Mouse (Mus musculus) embryonic facial prominence, embryonic 12.5 days (tissue): ENCODE measurements around the gene Large1. TPM values are rescaled to one million over a fixed set of nuclear protein-coding genes. Genes with fewer than 3 reads are reported as not detected.
"Not testable (repeated sequence)": the region's sequence is repeated elsewhere in the genome, so short reads cannot be mapped to it uniquely, and the experiment has no call there.

Experiments used
- ATAC-seq: fragments of 200-750 bp; cut with Nextera tagmentation; 2 replicates; pipeline ENCODE4 v1.8.0; 2017; ENCODE audit not compliant: insufficient number of reproducible peaks, insufficient read depth, low FRiP score, low TSS enrichment
- H3K27ac ChIP-seq: fragments of 300-500 bp; sonication (generic); 2 replicates; pipeline ENCODE4 v1.5.1; 2016; ENCODE audit warnings: mild to moderate bottlenecking
- H3K27me3 ChIP-seq: fragments of 300-500 bp; sonication (generic); 2 replicates; pipeline ENCODE4 v1.6.1; 2016; ENCODE audit warnings: mild to moderate bottlenecking, moderate library complexity
- H3K36me3 ChIP-seq: fragments of 300-500 bp; sonication (generic); 2 replicates; pipeline ENCODE4 v1.6.1; 2016; ENCODE audit warnings: mild to moderate bottlenecking
- H3K4me1 ChIP-seq: fragments of 300-500 bp; sonication (generic); 2 replicates; pipeline ENCODE4 v1.6.1; 2016
- H3K4me2 ChIP-seq: fragments of 300-500 bp; sonication (generic); replicated peaks from 2 replicates; pipeline ENCODE4 v1.6.1; 2016; ENCODE audit warnings: mild to moderate bottlenecking, moderate library complexity
- H3K4me3 ChIP-seq: fragments of 300-500 bp; sonication (generic); 2 replicates; pipeline ENCODE4 v1.5.1; 2016; ENCODE audit warnings: mild to moderate bottlenecking
- H3K9ac ChIP-seq: fragments of 300-500 bp; sonication (generic); 2 replicates; pipeline ENCODE4 v1.6.1; 2016; ENCODE audit warnings: mild to moderate bottlenecking, moderate library complexity
- H3K9me3 ChIP-seq: fragments of 300-500 bp; sonication (generic); 2 replicates; pipeline ENCODE4 v1.6.1; 2016; ENCODE audit warnings: mild to moderate bottlenecking, moderate library complexity
- WGBS: fragments of 180-500 bp; shearing (Covaris S2); methylation state at CpG from one replicate; pipeline ENCODE4 v1.1.7; 2016; 5-methylcytosine and 5-hydroxymethylcytosine counted together
- polyA plus RNA-seq: library from polyadenylated mRNA; unstranded; fragments of >200 nt; fragmentation: Nextera tagmentation; extraction: Ambion mirVana; gene quantifications from 2 replicates; pipeline ENCODE4 v1.2.1, GENCODE M21; 2016

Gene Large1
- polyA plus RNA-seq, 1 experiment from 2014 or later, result 10.9 TPM

DNA sequence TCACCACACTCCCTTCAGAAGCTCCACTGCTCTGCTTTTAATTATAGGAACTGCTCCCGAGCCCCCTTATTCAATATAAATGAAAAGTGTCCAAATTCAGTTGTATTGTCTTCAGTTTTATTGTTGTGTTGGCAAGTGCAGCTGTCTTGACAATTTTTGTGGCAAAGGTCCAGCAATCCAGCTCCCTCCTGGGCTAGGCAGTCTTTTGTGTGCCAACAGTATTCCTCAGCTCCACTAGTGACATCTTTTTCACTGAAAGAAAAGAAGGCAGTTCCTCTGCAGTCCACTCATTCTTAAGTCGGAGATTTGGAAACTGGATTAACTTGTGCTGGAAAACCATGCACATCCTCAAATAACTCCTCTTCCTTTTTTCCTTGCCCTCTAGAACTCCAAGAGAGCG is 25.3 kb downstream of the Large1 start:
- H3K27ac ChIP-seq, result no peak overlapping the region
- ATAC-seq, result no peak
- no peak overlapping the region for H3K9ac ChIP-seq
- H3K9me3 ChIP-seq, result no peaks in the 10 kb centered on the region
- 83% methylated on average over 3 of the region's 3 CpGs for WGBS
- H3K27me3 ChIP-seq, result no peaks in the 10 kb centered on the region
- no peak overlapping the region for H3K4me2 ChIP-seq
- no peak overlapping the region for H3K4me3 ChIP-seq
- H3K36me3 ChIP-seq, result no peaks in the 10 kb centered on the region; the same call in 1 of the 2 replicates
- H3K4me1 ChIP-seq, result no peaks in the 10 kb centered on the region

DNA sequence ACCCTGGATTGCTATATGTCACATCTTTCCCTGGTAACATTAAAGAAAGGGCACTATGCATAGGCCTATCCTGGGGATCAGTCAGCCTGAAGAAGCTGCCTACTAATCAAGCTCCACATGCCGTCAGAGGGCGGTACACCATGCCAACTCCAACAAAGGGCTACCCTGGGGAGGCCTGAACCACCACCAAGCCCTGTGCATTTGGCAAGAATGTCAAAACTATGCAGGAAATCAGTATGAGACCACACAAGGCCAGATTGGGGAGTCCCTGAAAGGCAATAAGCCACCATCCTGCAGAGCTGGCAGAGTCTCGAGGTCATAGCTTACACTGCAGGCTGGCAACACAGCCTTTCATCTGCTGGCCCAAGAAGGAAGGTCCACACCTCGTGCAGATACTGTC is 28.7 kb downstream of the Large1 start:
- H3K4me3 ChIP-seq, result no peak overlapping the region
- no peak overlapping the region for H3K27ac ChIP-seq
- no peaks in the 10 kb centered on the region for H3K27me3 ChIP-seq
- H3K4me2 ChIP-seq, result no peak overlapping the region
- H3K9me3 ChIP-seq, result no peaks in the 10 kb centered on the region
- WGBS, result 69% methylated on average over 4 of the region's 4 CpGs
- ATAC-seq, result no peak
- H3K4me1 ChIP-seq, result no peaks in the 10 kb centered on the region
- no peak overlapping the region for H3K9ac ChIP-seq
- H3K36me3 ChIP-seq, result no peaks in the 10 kb centered on the region

DNA sequence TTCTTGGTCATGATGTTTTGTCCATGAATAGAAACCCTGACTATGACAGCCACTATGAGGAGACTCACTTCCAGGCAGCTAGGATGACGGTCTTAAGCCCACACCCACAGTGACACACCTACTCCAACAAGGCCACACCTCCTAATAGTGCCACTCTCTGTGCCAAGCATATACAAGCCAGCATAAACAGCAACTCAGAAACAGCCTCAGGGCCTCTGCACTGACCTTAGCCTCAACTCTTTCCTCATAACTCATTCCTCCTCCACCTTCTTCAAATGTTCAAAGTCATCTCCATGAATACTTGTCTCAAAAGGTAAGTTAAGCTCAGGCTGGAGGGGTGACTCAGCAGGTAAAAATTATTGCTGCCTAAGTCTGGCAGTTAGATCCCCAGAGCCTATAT is 29.7 kb downstream of the Large1 start:
- Histone ChIP-seq H3K9me3 (no peaks in the 10 kb centered on the region), H3K27ac (no peak overlapping the region), H3K27me3 (no peaks in the 10 kb centered on the region), H3K36me3 (no peaks in the 10 kb centered on the region), H3K4me1 (no peaks in the 10 kb centered on the region), H3K4me2 (no peak overlapping the region), H3K4me3 (no peak overlapping the region), H3K9ac (no peak overlapping the region)
- ATAC-seq, result no peak
- WGBS, result 81% methylated on average over 1 of the region's 1 CpGs

DNA sequence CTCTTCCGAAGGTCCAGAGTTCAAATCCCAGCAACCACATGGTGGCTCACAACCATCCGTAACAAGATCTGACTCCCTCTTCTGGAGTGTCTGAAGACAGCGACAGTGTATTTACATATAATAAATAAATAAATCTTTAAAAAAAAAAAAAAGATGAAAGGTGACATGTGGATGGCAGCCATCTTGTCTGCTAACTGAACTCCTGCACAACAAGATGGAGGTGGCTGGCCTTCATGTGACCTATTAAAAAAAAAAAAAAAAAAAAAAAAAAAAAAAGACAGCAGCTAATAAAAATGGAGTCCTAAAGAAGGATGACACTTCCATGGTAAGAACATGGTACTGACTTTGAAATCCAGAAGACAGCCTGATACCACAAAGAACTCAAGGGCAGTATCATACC is 33.8 kb downstream of the Large1 start:
- 0 out of 2 replicates have a peak, but pooled peaks have one; percentile 72 for ATAC-seq
- H3K27me3 ChIP-seq, H3K36me3 ChIP-seq, H3K9me3 ChIP-seq, H3K9ac ChIP-seq, H3K27ac ChIP-seq, H3K4me1 ChIP-seq, H3K4me3 ChIP-seq, H3K4me2 ChIP-seq: not testable (repeated sequence)
- WGBS, result 100% methylated on average over 1 of the region's 3 CpGs

DNA sequence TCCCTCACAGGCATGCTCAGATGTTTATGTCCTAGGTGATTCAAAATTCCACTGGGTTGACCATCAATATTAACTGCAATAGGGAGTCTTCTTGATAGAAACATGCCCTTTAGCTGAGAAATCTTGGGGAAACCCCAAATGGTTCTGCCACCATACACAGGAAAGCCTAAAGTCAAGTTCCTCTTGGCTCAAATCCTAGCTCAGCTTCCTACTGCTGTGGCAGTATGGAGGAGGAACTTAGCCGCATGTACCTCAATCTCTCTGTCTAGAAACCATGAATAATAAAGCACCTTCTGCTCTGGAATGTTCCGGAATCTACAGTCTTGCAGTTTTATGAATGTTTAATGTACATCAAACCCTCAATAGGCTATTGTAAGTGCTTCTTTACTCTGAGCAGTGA is 39.4 kb downstream of the Large1 start:
- Histone ChIP-seq H3K27ac (no peak overlapping the region), H3K36me3 (no peaks in the 10 kb centered on the region), H3K9me3 (no peaks in the 10 kb centered on the region), H3K4me1 (no peaks in the 10 kb centered on the region), H3K9ac (no peak overlapping the region), H3K4me2 (no peak overlapping the region), H3K4me3 (no peak overlapping the region), H3K27me3 (no peaks in the 10 kb centered on the region)
- WGBS, result 92% methylated on average over 2 of the region's 2 CpGs
- no peak for ATAC-seq

DNA sequence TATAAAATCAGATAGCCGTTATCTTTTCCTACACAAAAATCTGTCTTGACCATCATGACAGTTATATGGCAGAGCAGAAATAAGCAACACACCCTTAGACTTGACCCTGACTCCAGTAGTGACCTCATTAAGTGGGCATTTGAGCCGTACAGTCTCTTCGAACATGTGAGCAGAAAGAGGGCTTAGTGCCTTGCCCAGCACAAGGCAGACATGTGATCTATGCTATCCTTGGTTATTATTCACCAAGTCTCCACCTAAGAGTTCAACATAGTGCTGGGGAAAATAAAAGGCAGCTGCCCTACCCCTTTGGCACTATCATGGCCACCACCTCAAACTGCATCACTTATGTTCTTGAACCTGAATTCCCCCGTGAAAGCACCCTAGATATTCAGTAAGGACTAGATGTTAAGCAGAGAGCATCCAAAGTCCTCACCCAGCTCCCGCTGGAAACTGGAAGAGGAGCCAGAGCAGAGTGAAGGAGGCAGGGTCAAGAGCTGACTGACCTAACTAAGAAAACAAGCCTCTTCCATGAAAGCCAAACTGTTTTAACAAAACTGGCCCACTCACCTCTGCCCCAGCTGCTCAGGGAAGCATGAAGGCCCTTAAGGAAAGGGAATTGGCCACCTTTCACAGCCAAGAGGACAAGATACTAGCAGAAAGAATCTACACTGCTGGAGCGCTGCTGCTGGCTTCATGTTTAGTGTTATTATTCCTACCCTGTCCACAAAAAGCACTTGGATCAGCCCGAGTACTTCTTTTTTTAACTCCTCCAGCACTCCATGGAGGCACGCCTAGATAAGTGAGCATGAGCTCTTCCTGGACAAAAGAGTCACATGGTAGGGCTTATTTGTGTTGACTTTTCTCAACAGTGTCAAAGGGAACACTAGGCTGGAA is 40.4 kb downstream of the Large1 start:
- no peak overlapping the region for H3K27ac ChIP-seq
- H3K36me3 ChIP-seq, result no peaks in the 10 kb centered on the region
- WGBS, result 71% methylated on average over 8 of the region's 8 CpGs
- no peak overlapping the region for H3K4me3 ChIP-seq
- H3K27me3 ChIP-seq, result no peaks in the 10 kb centered on the region
- no peaks in the 10 kb centered on the region for H3K4me1 ChIP-seq
- no peaks in the 10 kb centered on the region for H3K9me3 ChIP-seq
- H3K4me2 ChIP-seq, result no peak overlapping the region
- ATAC-seq, result no peak
- no peak overlapping the region for H3K9ac ChIP-seq

DNA sequence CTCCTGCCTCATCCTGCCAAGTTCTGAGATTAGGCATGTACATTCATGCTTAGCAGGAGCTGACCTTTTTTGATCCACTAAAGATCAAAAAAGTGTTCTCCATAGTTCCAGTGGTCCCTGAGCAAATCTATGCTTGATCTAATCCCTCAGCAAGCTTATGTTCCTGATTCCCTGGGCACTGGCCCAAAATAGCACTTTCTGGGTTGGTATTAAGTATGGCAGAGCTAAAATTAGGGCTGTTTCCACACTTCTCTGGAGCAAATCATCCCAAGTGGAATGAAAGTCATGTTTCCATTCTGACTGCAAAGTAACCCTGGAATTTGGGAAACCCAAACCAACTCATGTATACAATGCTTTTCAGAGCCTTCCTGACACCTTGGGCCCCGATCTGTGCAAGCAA is 42.9 kb downstream of the Large1 start:
- Histone ChIP-seq H3K27ac (no peak overlapping the region), H3K27me3 (no peaks in the 10 kb centered on the region)
- 83% methylated on average over 1 of the region's 1 CpGs for WGBS

DNA sequence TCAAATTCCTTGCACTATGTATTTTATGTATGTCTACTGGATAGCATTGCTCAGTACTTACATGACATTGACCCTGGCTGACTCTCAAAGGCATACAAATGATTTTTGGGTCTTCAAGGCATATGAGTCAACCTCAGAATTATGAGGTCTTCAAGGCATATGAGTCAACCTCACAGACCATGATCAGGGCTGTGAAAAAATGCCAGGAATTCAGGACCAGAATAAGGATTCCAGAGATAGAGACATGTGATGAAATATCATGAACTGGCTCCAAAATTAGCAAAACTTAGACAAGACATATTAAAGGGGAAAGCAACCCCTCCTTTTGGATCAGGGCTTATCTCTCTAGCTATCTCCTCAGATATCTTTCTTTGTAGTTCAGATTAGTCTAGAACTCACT is 43.3 kb downstream of the Large1 start:
- H3K27me3 ChIP-seq, result no peaks in the 10 kb centered on the region
- no peak for ATAC-seq
- H3K4me3 ChIP-seq, result no peak overlapping the region
- H3K4me2 ChIP-seq, result no peak overlapping the region
- no peak overlapping the region for H3K27ac ChIP-seq
- H3K9me3 ChIP-seq, result no peaks in the 10 kb centered on the region
- H3K36me3 ChIP-seq, result no peaks in the 10 kb centered on the region
- H3K4me1 ChIP-seq, result no peaks in the 10 kb centered on the region
- H3K9ac ChIP-seq, result no peak overlapping the region

More for the DNA sequence above, 42.9 kb downstream of the Large1 start:
- Histone ChIP-seq H3K36me3 (no peaks in the 10 kb centered on the region), H3K9ac (no peak overlapping the region), H3K9me3 (no peaks in the 10 kb centered on the region), H3K4me3 (no peak overlapping the region), H3K4me2 (no peak overlapping the region), H3K4me1 (no peaks in the 10 kb centered on the region)
- no peak for ATAC-seq

DNA sequence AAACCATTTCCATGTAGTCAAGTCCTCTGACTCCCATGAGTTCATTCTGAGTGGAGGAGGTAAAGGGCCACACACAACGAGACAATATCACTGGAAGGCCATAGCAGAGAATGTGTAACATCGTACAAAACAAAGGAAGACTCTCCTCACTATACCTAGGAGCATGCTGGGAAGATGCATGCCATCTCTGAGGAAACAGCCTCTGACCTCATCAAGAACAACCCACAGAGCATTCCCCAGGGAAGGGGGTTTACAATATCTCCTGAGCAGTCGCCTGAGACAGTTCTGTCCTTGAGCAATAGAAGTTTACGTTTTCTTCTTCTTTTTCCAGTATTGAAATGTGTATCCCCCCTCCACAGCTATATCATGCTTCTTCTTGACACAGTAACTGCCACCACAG is 49.4 kb downstream of the Large1 start:
- WGBS, result 72% methylated on average over 4 of the region's 4 CpGs
- no peak for ATAC-seq

DNA sequence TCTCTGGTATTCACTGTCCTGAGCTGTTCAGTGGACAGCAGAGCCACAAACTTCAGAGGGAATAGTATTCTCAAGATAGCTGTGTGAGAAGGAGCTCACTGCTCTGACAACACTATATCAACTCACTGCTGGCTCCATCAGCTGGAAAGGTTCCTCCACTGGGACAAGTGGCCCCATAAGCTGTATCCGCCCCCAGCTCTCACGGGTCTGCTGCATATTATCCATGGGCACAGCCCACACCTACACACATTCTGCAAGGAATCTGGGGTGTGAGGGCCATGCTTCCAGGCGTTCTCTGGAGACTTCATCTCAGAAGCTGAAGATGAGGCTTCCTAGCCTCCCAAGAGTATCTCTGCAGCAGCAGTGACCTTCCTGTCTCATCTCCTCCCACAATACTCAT is 50.4 kb downstream of the Large1 start:
- H3K27ac ChIP-seq, result no peak overlapping the region
- ATAC-seq, result no peak
- H3K27me3 ChIP-seq, result no peaks in the 10 kb centered on the region
- H3K4me1 ChIP-seq, result no peaks in the 10 kb centered on the region
- WGBS, result 85% methylated on average over 3 of the region's 3 CpGs
- no peak overlapping the region for H3K4me2 ChIP-seq
- H3K4me3 ChIP-seq, result no peak overlapping the region
- no peaks in the 10 kb centered on the region for H3K36me3 ChIP-seq
- no peaks in the 10 kb centered on the region for H3K9me3 ChIP-seq
- no peak overlapping the region for H3K9ac ChIP-seq

More for the DNA sequence above, 49.4 kb downstream of the Large1 start:
- Histone ChIP-seq H3K4me3 (no peak overlapping the region), H3K4me2 (no peak overlapping the region), H3K9ac (no peak overlapping the region), H3K4me1 (no peaks in the 10 kb centered on the region), H3K27ac (no peak overlapping the region), H3K27me3 (no peaks in the 10 kb centered on the region), H3K9me3 (no peaks in the 10 kb centered on the region), H3K36me3 (no peaks in the 10 kb centered on the region)

DNA sequence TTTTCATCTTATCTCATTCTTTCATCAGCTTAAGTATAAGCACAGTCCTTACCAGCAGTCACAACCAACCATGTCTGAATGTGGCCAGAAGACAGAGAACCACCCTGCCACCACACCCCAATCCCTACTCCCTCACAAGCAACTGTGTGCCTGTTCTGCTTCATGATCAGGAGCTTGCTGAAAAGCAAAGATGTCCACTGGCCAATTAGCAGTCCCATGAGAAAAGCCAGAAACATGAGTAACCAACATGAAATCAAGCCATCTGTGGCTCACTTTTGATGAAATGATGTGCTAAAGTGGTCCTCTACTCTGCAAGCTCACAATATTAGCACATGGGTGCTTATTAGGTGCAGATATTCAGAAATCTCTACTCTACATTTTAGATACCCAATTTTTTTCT is 57.8 kb downstream of the Large1 start:
- no peak for ATAC-seq
- Histone ChIP-seq H3K36me3 (no peaks in the 10 kb centered on the region), H3K9ac (no peak overlapping the region), H3K27ac (no peak overlapping the region), H3K4me3 (no peak overlapping the region), H3K27me3 (no peaks in the 10 kb centered on the region), H3K4me2 (no peak overlapping the region), H3K4me1 (no peaks in the 10 kb centered on the region), H3K9me3 (no peaks in the 10 kb centered on the region)

DNA sequence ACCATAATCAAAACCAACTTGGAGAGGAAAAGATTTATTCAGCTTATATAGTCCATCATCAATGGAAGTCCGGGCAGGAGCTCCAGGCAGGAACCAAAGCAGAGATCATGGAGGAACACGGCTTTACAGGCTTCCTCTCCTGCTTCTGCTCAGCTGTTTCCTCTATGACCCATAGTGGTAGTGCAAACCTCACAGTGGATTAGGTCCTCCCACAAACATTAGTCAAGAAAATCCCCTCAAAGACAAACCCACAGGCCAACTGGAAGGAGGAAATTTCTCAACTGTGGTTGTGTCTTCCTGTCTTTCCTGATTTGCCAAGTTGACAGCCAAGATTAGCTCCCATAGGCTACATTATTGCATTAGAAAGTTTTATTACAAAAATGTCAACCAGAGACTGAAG is 59.7 kb downstream of the Large1 start:
- Histone ChIP-seq H3K4me1 (no peaks in the 10 kb centered on the region), H3K36me3 (no peaks in the 10 kb centered on the region), H3K27me3 (no peaks in the 10 kb centered on the region), H3K4me2 (no peak overlapping the region), H3K9ac (no peak overlapping the region), H3K27ac (no peak overlapping the region), H3K9me3 (no peaks in the 10 kb centered on the region), H3K4me3 (no peak overlapping the region)
- WGBS, result 85% methylated on average over 2 of the region's 2 CpGs
- no peak for ATAC-seq
